Mouse (Mus musculus) embryonic facial prominence, embryonic 11.5 days (tissue): Measurements from ENCODE around the gene Mblac2. TPM values are rescaled to one million over a fixed set of nuclear protein-coding genes. Genes with fewer than 3 reads are reported as not detected.

Experiments
- ATAC-seq: fragments of 200-750 bp; cut with Nextera tagmentation; replicated peaks from 2 replicates; pipeline ENCODE4 v1.8.0; 2017; ENCODE audit warnings: low read depth; ENCODE audit not compliant: insufficient number of reproducible peaks, low FRiP score, low TSS enrichment
- DNase-seq: peaks from one replicate; pipeline ENCODE4 v3.0.0-alpha.2; 2015; ENCODE audit warnings: low spot score
- H3K27ac ChIP-seq: fragments of 300-500 bp; sonication (generic); replicated peaks from 2 replicates; pipeline ENCODE4 v1.5.1; 2014; ENCODE audit warnings: mild to moderate bottlenecking, low read depth, low read length, control low read depth
- H3K27me3 ChIP-seq: fragments of 300-500 bp; sonication (generic); 2 replicates; pipeline ENCODE4 v1.6.1; 2014; ENCODE audit warnings: mild to moderate bottlenecking, low read length, moderate library complexity, mixed read lengths; ENCODE audit not compliant: control insufficient read depth, insufficient read depth
- H3K36me3 ChIP-seq: fragments of 300-500 bp; sonication (generic); replicated peaks from 2 replicates; pipeline ENCODE4 v1.6.1; 2014; ENCODE audit warnings: low read depth, mild to moderate bottlenecking, low read length, moderate library complexity, mixed read lengths; ENCODE audit not compliant: control insufficient read depth, insufficient read depth
- H3K4me1 ChIP-seq: fragments of 300-500 bp; sonication (generic); 2 replicates; pipeline ENCODE4 v1.6.1; 2014; ENCODE audit warnings: low read length, mixed read lengths; ENCODE audit not compliant: control insufficient read depth, insufficient read depth
- H3K4me2 ChIP-seq: fragments of 300-500 bp; sonication (generic); 2 replicates; pipeline ENCODE4 v1.6.1; 2014; ENCODE audit warnings: low read depth, mild to moderate bottlenecking, control low read depth, low read length, moderate library complexity
- H3K4me3 ChIP-seq: fragments of 300-500 bp; sonication (generic); 2 replicates; pipeline ENCODE4 v1.5.1; 2014; ENCODE audit warnings: low read depth, low read length, control low read depth
- H3K9ac ChIP-seq: fragments of 300-500 bp; sonication (generic); replicated peaks from 2 replicates; pipeline ENCODE4 v1.6.1; 2014; ENCODE audit warnings: mild to moderate bottlenecking, control low read depth, low read length
- H3K9me3 ChIP-seq: fragments of 300-500 bp; sonication (generic); replicated peaks from 2 replicates; pipeline ENCODE4 v1.6.1; 2016; ENCODE audit warnings: mild to moderate bottlenecking, low read length, inconsistent platforms, mixed read lengths; ENCODE audit not compliant: control insufficient read depth
- WGBS: fragments of 180-500 bp; shearing (Covaris S2); extraction: QIAGEN DNeasy Blood & Tissue Kit; methylation state at CpG from one replicate; pipeline ENCODE4 v1.1.7; 2014; 5-methylcytosine and 5-hydroxymethylcytosine counted together
- polyA plus RNA-seq: library from polyadenylated mRNA; unstranded; fragments of >200 nt; fragmentation: Nextera tagmentation; extraction: Ambion mirVana; gene quantifications from 2 replicates; pipeline ENCODE4 v1.2.1, GENCODE M21; 2014

Gene Mblac2
- polyA plus RNA-seq, 1 experiment from 2014 or later = 4.3 TPM

DNA sequence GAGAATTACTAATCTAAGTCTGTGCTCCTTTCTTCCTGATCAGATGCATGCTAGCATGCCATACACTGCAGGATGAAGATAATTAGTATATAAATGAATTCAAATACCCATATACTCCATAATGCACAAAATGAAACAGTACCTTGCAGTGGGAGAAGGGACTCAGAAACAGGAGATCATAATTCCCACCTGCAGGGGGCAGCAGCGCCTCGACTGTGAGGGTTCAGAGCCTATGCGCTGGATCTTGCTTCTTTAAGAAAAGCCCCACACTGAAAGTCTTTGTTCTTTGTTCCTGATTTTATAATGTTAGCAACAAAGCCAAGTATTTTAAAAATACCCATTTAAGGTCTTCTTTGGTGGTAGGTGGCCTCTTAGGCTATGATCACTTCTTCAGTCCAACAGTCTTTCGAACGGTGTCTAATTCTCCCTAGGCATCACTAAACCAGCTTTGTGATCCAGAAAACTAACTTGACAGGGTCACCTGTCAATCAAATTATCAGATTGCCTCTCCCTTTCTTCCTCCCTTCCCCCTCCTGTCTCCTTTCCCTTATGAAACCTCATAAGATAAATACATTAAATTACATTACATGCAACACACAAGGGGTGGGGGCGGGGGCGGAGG lies 56.0 kb downstream of the Mblac2 start:
- H3K36me3 ChIP-seq = no peaks in the 10 kb centered on the region
- no peaks in the 10 kb centered on the region for H3K9me3 ChIP-seq
- no peaks in the 10 kb centered on the region for H3K4me1 ChIP-seq
- no peak overlapping the region for H3K9ac ChIP-seq
- DNase-seq (peak; percentile 57), ATAC-seq (peak; percentile 9; the same call in 1 of the 2 replicates)
- 79% methylated on average over 7 of the region's 7 CpGs for WGBS
- H3K27me3 ChIP-seq = no peaks in the 10 kb centered on the region
- H3K4me3 ChIP-seq = no peak overlapping the region
- no peak overlapping the region for H3K27ac ChIP-seq
- H3K4me2 ChIP-seq = no peak overlapping the region

DNA sequence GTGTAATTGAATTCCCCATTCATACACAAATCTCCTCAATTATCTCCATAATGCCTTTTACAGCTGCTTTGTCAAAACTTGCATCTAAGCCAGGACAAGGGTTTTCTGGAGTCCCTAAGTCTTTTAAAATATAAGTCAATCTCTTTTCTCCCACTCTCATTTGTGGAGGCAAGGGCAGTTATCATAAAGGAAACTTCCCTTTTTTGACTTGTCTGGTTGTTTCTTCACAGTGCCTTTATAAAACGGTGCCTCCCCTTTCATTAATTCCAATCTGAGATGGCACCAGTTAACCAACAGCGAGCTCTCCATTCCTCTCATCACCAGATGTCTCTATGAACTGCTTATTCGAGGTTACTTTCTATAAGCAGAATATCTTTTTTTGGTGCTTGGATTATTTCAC lies 65.1 kb downstream of the Mblac2 start:
- H3K9ac ChIP-seq = no peak overlapping the region
- no peak for ATAC-seq

DNA sequence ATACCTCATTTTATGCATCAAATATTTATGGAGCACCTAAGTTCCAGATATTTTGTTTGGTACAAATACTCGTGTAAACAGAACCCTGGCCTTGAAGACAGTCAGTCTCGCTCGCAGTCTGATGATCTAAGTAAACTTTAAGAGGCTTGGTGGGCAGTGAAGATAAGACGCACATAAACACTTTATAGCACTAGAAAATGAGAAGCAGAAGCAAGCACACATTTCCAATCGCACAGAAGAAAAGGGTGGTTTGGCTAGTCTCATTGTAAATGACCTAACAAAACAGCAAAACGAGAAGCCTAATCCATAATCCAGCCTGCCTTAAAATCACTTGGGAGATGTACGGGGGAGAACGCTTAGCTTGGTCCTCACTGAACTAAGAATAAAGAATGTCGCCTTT lies 71.3 kb downstream of the Mblac2 start:
- Histone ChIP-seq H3K9ac (peak overlapping the region; percentile 60), H3K4me3 (peak overlapping the region; percentile 68), H3K27ac (no peak overlapping the region), H3K36me3 (no peaks in the 10 kb centered on the region), H3K27me3 (no peaks in the 10 kb centered on the region), H3K4me1 (no peaks in the 10 kb centered on the region), H3K4me2 (peak overlapping the region; percentile 67), H3K9me3 (no peaks in the 10 kb centered on the region)
- no peak for DNase-seq
- ATAC-seq = no peak
- 51% methylated on average over 9 of the region's 9 CpGs for WGBS

More for the DNA sequence above, 65.1 kb downstream of the Mblac2 start:
- WGBS = 84% methylated on average over 3 of the region's 3 CpGs
- Histone ChIP-seq H3K27ac (no peak overlapping the region), H3K4me1 (no peaks in the 10 kb centered on the region), H3K27me3 (no peaks in the 10 kb centered on the region), H3K4me3 (no peak overlapping the region), H3K4me2 (no peak overlapping the region), H3K36me3 (no peaks in the 10 kb centered on the region), H3K9me3 (no peaks in the 10 kb centered on the region)
- DNase-seq = no peak

DNA sequence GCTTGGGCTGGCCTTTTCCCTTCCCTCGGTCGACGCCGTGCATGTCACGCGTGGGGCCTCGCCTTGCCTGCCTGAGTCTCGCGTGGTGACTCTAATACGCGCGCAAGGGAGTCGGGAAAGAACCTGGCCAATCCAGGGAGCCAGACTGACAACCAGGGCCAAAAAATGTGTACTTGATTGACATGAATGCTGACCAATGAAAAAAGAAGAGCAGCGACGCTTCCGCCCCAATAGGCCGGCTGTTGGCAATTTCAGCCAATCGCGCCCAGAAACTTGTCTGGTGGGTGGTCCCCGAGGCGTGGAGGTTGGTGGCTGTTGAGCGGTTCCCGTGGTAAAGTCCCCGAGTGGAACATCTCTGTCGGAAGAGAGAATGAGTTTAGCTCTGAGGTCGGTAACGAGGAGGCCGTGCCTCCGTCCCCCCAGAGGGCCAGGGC lies 71.8 kb downstream of the Mblac2 start, which contains the start of gene Cetn3:
Gene Cetn3 (plus strand): TSS at position 107 of the 434 bp plus-strand sequence.
- no peaks in the 10 kb centered on the region for H3K4me1 ChIP-seq
- H3K4me3 ChIP-seq = peak within 1 kb of the TSS; percentile 68
- H3K9me3 ChIP-seq = no peaks in the 10 kb centered on the region
- ATAC-seq (peak; percentile 92), DNase-seq (peak; percentile 96)
- no peaks in the 10 kb centered on the region for H3K27me3 ChIP-seq
- H3K4me2 ChIP-seq = peak within 1 kb of the TSS; percentile 67
- H3K36me3 ChIP-seq = no peaks in the 10 kb centered on the region
- H3K9ac ChIP-seq = peak within 1 kb of the TSS; percentile 88
- WGBS = under 1% methylated on average over 29 of the region's 29 CpGs
- H3K27ac ChIP-seq = peak within 1 kb of the TSS; percentile 96

GRCm38 (mm10) chr13:81783405-81784342 lies 72.5 kb downstream of the Mblac2 start:
- Histone ChIP-seq H3K27me3 (no peaks in the 10 kb centered on the region), H3K36me3 (no peaks in the 10 kb centered on the region), H3K4me1 (no peaks in the 10 kb centered on the region), H3K4me3 (peak overlapping the region; percentile 68), H3K27ac (peak overlapping the region; percentile 96), H3K9ac (peak overlapping the region; percentile 88), H3K4me2 (peak overlapping the region; percentile 39; the same call in 1 of the 2 replicates), H3K9me3 (no peaks in the 10 kb centered on the region)
- DNase-seq (peak; percentile 96), ATAC-seq (peak; percentile 99)
- WGBS = under 1% methylated on average over 62 of the region's 62 CpGs

DNA sequence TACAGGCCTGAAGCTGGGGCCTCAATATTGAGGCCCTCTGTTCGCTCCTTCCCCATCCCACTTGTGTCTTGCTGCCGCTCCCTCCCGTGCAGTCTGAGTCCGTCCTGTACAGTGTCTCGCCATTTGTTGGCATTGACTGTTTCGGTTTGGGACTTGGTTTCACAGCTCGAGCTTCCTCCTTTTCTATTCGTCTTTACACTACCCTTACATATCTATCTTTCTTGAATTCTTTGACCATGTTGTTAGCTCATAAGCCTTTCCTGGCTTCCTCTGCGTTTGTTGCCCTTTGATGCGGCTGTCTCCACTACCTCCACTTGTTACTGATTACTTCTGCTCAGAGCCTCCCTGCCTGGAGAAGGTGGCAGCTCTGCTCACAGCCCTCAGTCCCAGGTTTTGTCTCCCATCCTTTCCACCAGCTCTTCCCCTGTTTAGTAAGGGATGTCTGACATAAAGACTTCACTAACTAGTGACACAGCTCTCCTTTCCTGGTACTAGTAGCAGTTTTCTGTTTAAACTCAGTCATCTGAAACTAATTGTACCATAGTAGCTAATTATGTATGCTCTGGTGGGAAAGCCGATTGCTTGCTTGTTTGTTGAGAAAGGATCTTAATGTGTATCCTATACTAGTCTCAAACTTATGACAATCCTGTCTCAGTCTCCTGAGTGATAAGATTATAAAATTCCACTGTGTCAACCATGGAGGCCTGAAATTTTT lies 74.8 kb downstream of the Mblac2 start:
- Histone ChIP-seq H3K4me2 (no peak overlapping the region), H3K36me3 (peaks cover 2% of the 10 kb centered on the region), H3K27ac (no peak overlapping the region), H3K4me3 (no peak overlapping the region), H3K9me3 (no peaks in the 10 kb centered on the region), H3K27me3 (no peaks in the 10 kb centered on the region), H3K4me1 (no peaks in the 10 kb centered on the region), H3K9ac (no peak overlapping the region)
- DNase-seq (no peak), ATAC-seq (no peak)
- WGBS = 76% methylated on average over 11 of the region's 11 CpGs

DNA sequence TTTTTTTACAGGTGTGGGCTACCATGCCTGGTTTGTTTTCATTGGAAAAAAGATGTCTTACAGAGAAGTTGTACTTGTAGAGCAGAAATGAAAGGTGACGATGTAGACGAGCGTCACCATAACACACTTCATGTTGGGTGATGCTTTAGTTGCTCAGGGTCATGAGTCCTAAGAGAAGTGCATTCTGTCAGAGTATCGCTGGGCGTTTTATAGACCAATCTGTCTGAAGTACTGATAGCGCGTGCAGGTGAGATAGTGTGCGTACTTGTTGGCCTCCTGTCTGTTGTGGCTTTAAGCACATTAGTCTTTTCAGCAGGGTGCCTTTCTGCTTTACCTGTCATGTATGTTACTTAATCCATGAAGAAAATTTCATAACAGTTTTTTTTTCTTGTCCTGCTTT lies 79.0 kb downstream of the Mblac2 start:
- Histone ChIP-seq H3K4me1 (no peaks in the 10 kb centered on the region), H3K36me3 (peaks cover 2% of the 10 kb centered on the region), H3K4me2 (no peak overlapping the region), H3K9me3 (no peaks in the 10 kb centered on the region), H3K4me3 (no peak overlapping the region), H3K27ac (no peak overlapping the region), H3K27me3 (no peaks in the 10 kb centered on the region), H3K9ac (no peak overlapping the region)
- no peak for DNase-seq
- no peak for ATAC-seq
- whole genome bisulfite sequencing = 94% methylated on average over 8 of the region's 8 CpGs
